Mouse (Mus musculus): ENCODE measurements around the gene Eif2ak4. TPM values are rescaled to one million over a fixed set of nuclear protein-coding genes. Genes with fewer than 3 reads are reported as not detected.

Gene Eif2ak4
- polyA plus RNA-seq, 1 experiment from 2014 or later: 10.0 TPM

Other genes with a start within 250 kb of the Eif2ak4 start
- gene Fsip1, start 131.7 kb upstream of the Eif2ak4 start, polyA plus RNA-seq (2016; fragmentation: Nextera tagmentation; extraction: Ambion mirVana): 0.18 and 0.59 TPM in 2 replicates
- 0.39 TPM in 1 of 2 replicates, not detected in the other for gene Gpr176, start 15.2 kb upstream of the Eif2ak4 start, polyA plus RNA-seq (2016; fragmentation: Nextera tagmentation; extraction: Ambion mirVana)
- 209 and 232 TPM in 2 replicates for gene Srp14, start 91.1 kb downstream of the Eif2ak4 start, polyA plus RNA-seq (2016; fragmentation: Nextera tagmentation; extraction: Ambion mirVana)
- 2.5 and 3.7 TPM in 2 replicates for gene Bmf, start 161.1 kb downstream of the Eif2ak4 start, polyA plus RNA-seq (2016; fragmentation: Nextera tagmentation; extraction: Ambion mirVana)
- 101 and 104 TPM in 2 replicates for gene Bub1b, start 209.6 kb downstream of the Eif2ak4 start, polyA plus RNA-seq (2016; fragmentation: Nextera tagmentation; extraction: Ambion mirVana)